Comparison of ENCODE assay signal across 9 mouse cellular contexts in genomic region chr17:30454862-30455243, GRCm38 (mm10).
DNase-seq lines count a peak whose midpoint lies in the region; ATAC-seq and TF ChIP-seq lines count a peak whose summit lies in the region.
"Had no signal": no experiment of that assay in that cellular context is flagged by ENCODE, and none has a peak within 500 bp of the region (broad histone marks: within the 10 kb centered on the region; RNA-seq: fewer than 3 reads in every experiment).

No protein-coding gene starts in this region.

- 27% methylated on average over 3 of the region's 3 CpGs for WGBS in embryonic facial prominence, embryonic 11.5 days
- 12% methylated on average over 3 of the region's 3 CpGs for WGBS in liver, embryonic 14.5 days (ENCODE audit: insufficient replicate concordance)

- H3K4me3 ChIP-seq in embryonic facial prominence, embryonic 11.5 days (ENCODE audit: low read depth, low read length) = no peak overlapping the region
- H3K4me3 ChIP-seq in liver, embryonic 14.5 days (ENCODE audit: insufficient read depth in 1 of 2, low read depth in 2 of 2, low read length in 2 of 2) = no peak overlapping the region
- H3K4me3 ChIP-seq: limb, embryonic 13.5 days had no signal

- no peak overlapping the region for H3K4me2 ChIP-seq in embryonic facial prominence, embryonic 11.5 days (ENCODE audit: low read depth, low read length)
- H3K4me2 ChIP-seq in liver, embryonic 14.5 days (ENCODE audit: low read depth) = no peak overlapping the region
- H3K4me2 ChIP-seq: limb, embryonic 13.5 days had no signal

- H3K9me3 ChIP-seq in embryonic facial prominence, embryonic 11.5 days (replicated peaks; ENCODE audit: control insufficient read depth, low read length) = no peaks in the 10 kb centered on the region
- no peaks in the 10 kb centered on the region for H3K9me3 ChIP-seq in liver, embryonic 14.5 days (ENCODE audit: control insufficient read depth, low read length)
- H3K9me3 ChIP-seq: limb, embryonic 13.5 days had no signal

- peak; percentile 70 for DNase-seq in cerebellum, adult 11 months
- peak; percentile 79 for DNase-seq in A20 (ENCODE audit: low read depth, low spot score)
- DNase-seq in adrenal gland, postnatal 25 days = peak; percentile 78
- DNase-seq in embryonic facial prominence, embryonic 11.5 days (ENCODE audit: low spot score) = peak; percentile 80
- DNase-seq in kidney, adult 9 months = peak; percentile 74
- peak in 2 of 3 experiments; percentile 12 to 28 for DNase-seq in liver, embryonic 14.5 days (ENCODE audit: low read depth in 3 of 3, low spot score in 3 of 3)
- DNase-seq in spleen, adult 18-20 months = peak; percentile 25 to 68

- H3K36me3 ChIP-seq in embryonic facial prominence, embryonic 11.5 days (replicated peaks; ENCODE audit: control insufficient read depth, insufficient read depth, low read depth, low read length) = no peaks in the 10 kb centered on the region
- H3K36me3 ChIP-seq in liver, embryonic 14.5 days (replicated peaks; ENCODE audit: control insufficient read depth, insufficient read depth, low read depth) = no peaks in the 10 kb centered on the region
- H3K36me3 ChIP-seq: limb, embryonic 13.5 days had no signal

- H3K27ac ChIP-seq in embryonic facial prominence, embryonic 11.5 days (replicated peaks; ENCODE audit: low read depth, low read length) = no peak overlapping the region
- no peak overlapping the region for H3K27ac ChIP-seq in liver, embryonic 14.5 days
- H3K27ac ChIP-seq: limb, embryonic 13.5 days had no signal

- no peak for ATAC-seq in cerebellum, adult (ENCODE audit: insufficient number of reproducible peaks, low FRiP score, low TSS enrichment)
- ATAC-seq in embryonic facial prominence, embryonic 11.5 days (replicated peaks; ENCODE audit: insufficient number of reproducible peaks, low FRiP score, low TSS enrichment, low read depth) = no peak
- no peak for ATAC-seq in liver, embryonic 14.5 days (ENCODE audit: insufficient read depth)

- H3K4me1 ChIP-seq in embryonic facial prominence, embryonic 11.5 days (ENCODE audit: control insufficient read depth, insufficient read depth, low read length) = no peaks in the 10 kb centered on the region
- H3K4me1 ChIP-seq in liver, embryonic 14.5 days (replicated peaks; ENCODE audit: control insufficient read depth in 2 of 2, insufficient read depth in 2 of 2, low read length in 1 of 2) = no peaks in the 10 kb centered on the region

- peak; percentile 75 for TF ChIP-seq CTCF in liver, embryonic 14.5 days (IDR thresholded peaks at IDR 0.05; ENCODE audit: low read depth)

- H3K27me3 ChIP-seq in embryonic facial prominence, embryonic 11.5 days (ENCODE audit: control insufficient read depth, insufficient read depth, low read length) = no peaks in the 10 kb centered on the region
- no peaks in the 10 kb centered on the region for H3K27me3 ChIP-seq in liver, embryonic 14.5 days (ENCODE audit: control insufficient read depth, insufficient read depth, low read length)
- H3K27me3 ChIP-seq: limb, embryonic 13.5 days had no signal

- no peak for TF ChIP-seq EP300 in liver, embryonic 14.5 days (IDR thresholded peaks at IDR 0.05; ENCODE audit: low read depth)

- H3K9ac ChIP-seq in embryonic facial prominence, embryonic 11.5 days (replicated peaks; ENCODE audit: low read length) = no peak overlapping the region
- H3K9ac ChIP-seq in liver, embryonic 14.5 days (replicated peaks) = no peak overlapping the region
- H3K9ac ChIP-seq: limb, embryonic 13.5 days had no signal

Comparison
In these comparisons a context has a peak if more than half of its experiments do, and no peak if none do; other contexts are left out.
1. DNase-seq: peak in every context shown above with its lines; median percentile 80 in embryonic facial prominence, embryonic 11.5 days; 79 in A20; 78 in adrenal gland, postnatal 25 days; 74 in kidney, adult 9 months; 70 in cerebellum, adult 11 months; 46 in spleen, adult 18-20 months; 20 in liver, embryonic 14.5 days.